Comparison of ENCODE assay signal across 7 mouse cellular contexts in the genomic region with DNA sequence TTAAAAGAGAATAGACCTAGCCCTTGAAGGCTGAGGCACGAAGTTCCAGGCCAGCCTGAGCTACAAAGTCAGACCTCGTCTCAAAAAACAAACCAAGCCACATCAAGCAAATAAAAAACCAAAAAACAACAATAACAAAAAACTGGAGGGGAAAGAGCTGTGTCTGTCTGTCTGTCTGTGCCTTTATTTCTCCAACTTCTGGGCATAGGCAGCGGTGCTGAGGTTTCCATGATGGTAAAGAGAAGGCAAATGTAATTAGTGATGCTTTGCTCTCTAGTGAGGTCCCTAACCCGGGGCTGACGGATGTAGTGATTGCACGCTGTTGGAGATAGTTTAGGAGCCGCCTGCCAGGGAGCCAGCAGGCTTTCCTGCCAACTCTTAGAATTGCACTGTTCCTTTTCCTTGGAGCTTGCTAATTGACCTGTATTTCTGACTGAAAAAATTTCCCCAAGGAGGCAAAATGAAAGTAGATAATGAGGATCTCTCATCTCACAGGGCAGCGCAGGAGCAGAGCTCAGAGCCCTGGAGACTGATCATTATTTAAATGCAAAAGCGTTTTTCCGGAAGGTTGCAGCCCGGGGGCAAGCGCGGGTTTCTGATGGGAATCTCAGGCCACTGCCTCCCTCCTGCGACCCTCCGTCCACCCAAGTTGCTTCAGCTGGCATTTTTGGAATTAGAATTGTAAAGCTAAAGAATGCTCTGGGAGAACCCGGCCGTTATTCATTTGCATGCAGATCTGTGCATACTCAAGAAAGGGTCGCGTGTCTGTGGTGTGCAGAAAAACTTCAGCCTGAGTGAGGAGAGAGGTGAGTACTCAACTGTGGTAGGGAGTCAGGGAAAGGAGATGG. TPM values are rescaled to one million over a fixed set of nuclear protein-coding genes. Genes with fewer than 3 reads are reported as not detected.
DNase-seq lines count a peak whose midpoint lies in the region; ATAC-seq and TF ChIP-seq lines count a peak whose summit lies in the region.

No protein-coding gene starts in this region.

- H3K4me1 ChIP-seq in lung, embryonic 15.5 days: peaks cover 7% of the 10 kb centered on the region
- H3K4me1 ChIP-seq in forebrain, embryonic 10.5 days: peaks cover 36% of the 10 kb centered on the region
- H3K4me1 ChIP-seq in limb, embryonic 14.5 days (ENCODE audit: control insufficient read depth, insufficient read depth, low read length): peaks cover 5% of the 10 kb centered on the region; the same call in 1 of the 2 replicates
- peaks cover 3% of the 10 kb centered on the region; the same call in 1 of the 2 replicates for H3K4me1 ChIP-seq in stomach, embryonic 14.5 days (ENCODE audit: control insufficient read depth, insufficient read depth, low read length)

- H3K36me3 ChIP-seq in lung, embryonic 15.5 days: no peaks in the 10 kb centered on the region
- no peaks in the 10 kb centered on the region for H3K36me3 ChIP-seq in forebrain, embryonic 10.5 days (replicated peaks)
- H3K36me3 ChIP-seq in limb, embryonic 14.5 days (ENCODE audit: control insufficient read depth, insufficient read depth, low read length): no peaks in the 10 kb centered on the region
- no peaks in the 10 kb centered on the region for H3K36me3 ChIP-seq in stomach, embryonic 14.5 days (ENCODE audit: control insufficient read depth, insufficient read depth, low read length)

- H3K27ac ChIP-seq in lung, embryonic 15.5 days: no peak overlapping the region
- H3K27ac ChIP-seq in forebrain, embryonic 10.5 days: peak overlapping the region; percentile 75
- no peak overlapping the region for H3K27ac ChIP-seq in limb, embryonic 14.5 days (replicated peaks; ENCODE audit: low read depth, low read length)
- H3K27ac ChIP-seq in stomach, embryonic 14.5 days (ENCODE audit: low read length): no peak overlapping the region

- H3K9me3 ChIP-seq in lung, embryonic 15.5 days: no peaks in the 10 kb centered on the region
- no peaks in the 10 kb centered on the region for H3K9me3 ChIP-seq in forebrain, embryonic 10.5 days
- no peaks in the 10 kb centered on the region for H3K9me3 ChIP-seq in limb, embryonic 14.5 days (ENCODE audit: control insufficient read depth, low read length)
- no peaks in the 10 kb centered on the region for H3K9me3 ChIP-seq in stomach, embryonic 14.5 days (ENCODE audit: control insufficient read depth, low read depth, low read length)

- no peak for DNase-seq in lung, postnatal 14 days
- peak; percentile 44 for DNase-seq in forebrain, embryonic 10.5 days (ENCODE audit: extremely low spot score, low spot score)
- DNase-seq in limb, embryonic 14.5 days (ENCODE audit: low spot score): no peak
- DNase-seq in layer of hippocampus, adult 8-10 months (ENCODE audit: low spot score in 2 of 2): no peak
- no peak for DNase-seq in urinary bladder, postnatal 14 days (ENCODE audit: low spot score)

- WGBS in lung, embryonic 15.5 days: 11% methylated on average over 19 of the region's 19 CpGs
- WGBS in forebrain, embryonic 10.5 days: 5% methylated on average over 19 of the region's 19 CpGs
- 5% methylated on average over 19 of the region's 19 CpGs for WGBS in limb, embryonic 14.5 days
- WGBS in stomach, embryonic 14.5 days: 11% methylated on average over 19 of the region's 19 CpGs

- peak overlapping the region; percentile 50 for H3K4me2 ChIP-seq in lung, embryonic 15.5 days
- H3K4me2 ChIP-seq in limb, embryonic 14.5 days (replicated peaks; ENCODE audit: low read depth, low read length, severe bottlenecking): peak overlapping the region; percentile 41
- H3K4me2 ChIP-seq in stomach, embryonic 14.5 days (replicated peaks; ENCODE audit: low read depth, low read length): peak overlapping the region; percentile 28

- TF ChIP-seq POLR2A in limb, embryonic 14.5 days (IDR thresholded peaks at IDR 0.05; ENCODE audit: borderline replicate concordance, extremely low read depth, insufficient read depth, insufficient read length): no peak

- ATAC-seq in lung, embryonic 15.5 days (ENCODE audit: borderline replicate concordance, extremely low read depth, low FRiP score, low TSS enrichment): no peak
- no peak for ATAC-seq in limb, embryonic 14.5 days (ENCODE audit: low FRiP score, low read depth)
- ATAC-seq in stomach, embryonic 14.5 days (ENCODE audit: insufficient number of reproducible peaks, insufficient read depth, low FRiP score, low read depth): no peak

- H3K9ac ChIP-seq in lung, embryonic 15.5 days: no peak overlapping the region
- peak overlapping the region; percentile 34; the same call in 1 of the 2 replicates for H3K9ac ChIP-seq in limb, embryonic 14.5 days (ENCODE audit: low read depth, low read length, severe bottlenecking)
- no peak overlapping the region for H3K9ac ChIP-seq in stomach, embryonic 14.5 days (replicated peaks; ENCODE audit: low read depth, low read length)

- peak overlapping the region; percentile 18 for H3K4me3 ChIP-seq in lung, embryonic 15.5 days
- peak overlapping the region; percentile 45 for H3K4me3 ChIP-seq in forebrain, embryonic 10.5 days
- peak overlapping the region; percentile 9; the same call in 1 of the 2 replicates for H3K4me3 ChIP-seq in limb, embryonic 14.5 days (replicated peaks; ENCODE audit: low read length)
- peak overlapping the region; percentile 2; the same call in 1 of the 2 replicates for H3K4me3 ChIP-seq in stomach, embryonic 14.5 days (ENCODE audit: low read depth, low read length)

- H3K27me3 ChIP-seq in lung, embryonic 15.5 days: no peaks in the 10 kb centered on the region
- no peaks in the 10 kb centered on the region for H3K27me3 ChIP-seq in forebrain, embryonic 10.5 days (ENCODE audit: poor library complexity, severe bottlenecking)
- no peaks in the 10 kb centered on the region for H3K27me3 ChIP-seq in limb, embryonic 14.5 days (ENCODE audit: control insufficient read depth, insufficient read depth, low read length)
- H3K27me3 ChIP-seq in stomach, embryonic 14.5 days (ENCODE audit: control insufficient read depth, insufficient read depth, low read length): no peaks in the 10 kb centered on the region

RNA-seq across cellular contexts. Expression of a gene that starts 14.1 kb away (rescaled TPM):
- polyA plus RNA-seq in lung, embryonic 15.5 days (2015; fragmentation: Nextera tagmentation; extraction: Ambion mirVana): 0.97 and 1.0 TPM in 2 replicates
- polyA plus RNA-seq in forebrain, embryonic 10.5 days (2016; fragmentation: Nextera tagmentation; extraction: Ambion mirVana): 3.3 and 3.5 TPM in 2 replicates
- polyA plus RNA-seq in limb, embryonic 14.5 days (2012; rRNA removed): 1.2 and 1.3 TPM in 2 replicates
- polyA plus RNA-seq in limb, embryonic 14.5 days (2014; fragmentation: Nextera tagmentation; extraction: Ambion mirVana): 2.1 and 2.2 TPM in 2 replicates
- polyA plus RNA-seq in stomach, embryonic 14.5 days (2014; fragmentation: Nextera tagmentation; extraction: Ambion mirVana): 1.0 TPM in 2 replicates
- 10 to 100 TPM; 14.4 to 15.1 (median 14.7) TPM for total RNA-seq in layer of hippocampus, adult 8-10 months (2022)

RNA-seq across cellular contexts. Expression of a gene that starts 49.1 kb away (rescaled TPM):
- 38.1 and 39.5 TPM in 2 replicates for polyA plus RNA-seq in lung, embryonic 15.5 days (2015; fragmentation: Nextera tagmentation; extraction: Ambion mirVana)
- 42.7 and 44.4 TPM in 2 replicates for polyA plus RNA-seq in forebrain, embryonic 10.5 days (2016; fragmentation: Nextera tagmentation; extraction: Ambion mirVana)
- polyA plus RNA-seq in limb, embryonic 14.5 days (2012; rRNA removed): 26.6 and 32.1 TPM in 2 replicates
- polyA plus RNA-seq in limb, embryonic 14.5 days (2014; fragmentation: Nextera tagmentation; extraction: Ambion mirVana): 39.6 and 41.3 TPM in 2 replicates
- polyA plus RNA-seq in stomach, embryonic 14.5 days (2014; fragmentation: Nextera tagmentation; extraction: Ambion mirVana): 38.5 and 40.9 TPM in 2 replicates
- total RNA-seq in layer of hippocampus, adult 8-10 months (2022): 10 to 100 TPM; 39.9 to 44.0 (median 41.3) TPM

RNA-seq across cellular contexts. Expression of a gene that starts 51.4 kb away (rescaled TPM):
- polyA plus RNA-seq in lung, embryonic 15.5 days (2015; fragmentation: Nextera tagmentation; extraction: Ambion mirVana): 109 and 115 TPM in 2 replicates
- polyA plus RNA-seq in forebrain, embryonic 10.5 days (2016; fragmentation: Nextera tagmentation; extraction: Ambion mirVana): 340 and 341 TPM in 2 replicates
- polyA plus RNA-seq in limb, embryonic 14.5 days (2012; rRNA removed): 84.0 and 93.0 TPM in 2 replicates
- 118 and 135 TPM in 2 replicates for polyA plus RNA-seq in limb, embryonic 14.5 days (2014; fragmentation: Nextera tagmentation; extraction: Ambion mirVana)
- polyA plus RNA-seq in stomach, embryonic 14.5 days (2014; fragmentation: Nextera tagmentation; extraction: Ambion mirVana): 178 and 217 TPM in 2 replicates
- 100 to 1,000 TPM; 196 to 290 (median 240) TPM for total RNA-seq in layer of hippocampus, adult 8-10 months (2022)
